Mouse (Mus musculus) MEL (cell line): ENCODE measurements at regions not wholly inside any gene's neighbourhood (a gene's known extent, or its start where the extent isn't known, plus 50 kb on each side); places are given as distances from the start of the nearest gene placed in this dataset.

Source experiments
- DNase-seq: peaks from one replicate; pipeline ENCODE4 v3.0.0; 2011; ENCODE audit warnings: low read depth, low spot score
- H3K27ac ChIP-seq: 2 replicates; pipeline ENCODE4 v1.5.1; 2012; ENCODE audit warnings: low read depth, mild to moderate bottlenecking, control low read depth, low read length, moderate library complexity; ENCODE audit not compliant: control insufficient read depth
- H3K27me3 ChIP-seq, 2 experiments: fragments of 150-350 bp in 1 of 2; sonication (generic) in 1 of 2; 2 replicates each; pipeline ENCODE4 v1.6.1; 2012; ENCODE audit warnings: low read length in 2 of 2, mild to moderate bottlenecking in 2 of 2, improper control_type of control experiment in 1 of 2, moderate library complexity in 1 of 2; ENCODE audit not compliant: insufficient read depth in 2 of 2, control insufficient read depth in 1 of 2
- H3K36me3 ChIP-seq, 2 experiments: 2 replicates each; pipeline ENCODE4 v1.6.1; 2012 to 2014; ENCODE audit warnings: low read length in 2 of 2, improper control_type of control experiment in 1 of 2, inconsistent platforms in 1 of 2, mild to moderate bottlenecking in 1 of 2; ENCODE audit not compliant: insufficient read depth in 2 of 2, control insufficient read depth in 1 of 2
- H3K4me1 ChIP-seq, 2 experiments: fragments of 150-350 bp in 1 of 2; sonication (generic) in 1 of 2; 2 replicates each; pipeline ENCODE4 v1.6.1; 2012; ENCODE audit warnings: low read length in 2 of 2, improper control_type of control experiment in 1 of 2, mild to moderate bottlenecking in 1 of 2; ENCODE audit not compliant: insufficient read depth in 2 of 2, control insufficient read depth in 1 of 2
- H3K4me3 ChIP-seq, 2 experiments: fragments of 150-350 bp in 1 of 2; sonication (generic) in 1 of 2; 2 replicates each; pipeline ENCODE4 v1.5.1; 2012; ENCODE audit warnings: low read depth in 2 of 2, low read length in 2 of 2, mild to moderate bottlenecking in 2 of 2, moderate library complexity in 2 of 2, control low read depth in 1 of 2, improper control_type of control experiment in 1 of 2; ENCODE audit not compliant: control insufficient read depth in 1 of 2, insufficient read depth in 1 of 2
- H3K79me2 ChIP-seq: 2 replicates; pipeline ENCODE4 v1.6.1; 2012; ENCODE audit warnings: mild to moderate bottlenecking, low read length, moderate library complexity; ENCODE audit not compliant: control insufficient read depth, poor library complexity, insufficient read depth
- H3K9ac ChIP-seq: 2 replicates; pipeline ENCODE4 v1.6.1; 2012; ENCODE audit warnings: low read depth, mild to moderate bottlenecking, control low read depth, low read length, moderate library complexity; ENCODE audit not compliant: control insufficient read depth, poor library complexity, severe bottlenecking
- H3K9me3 ChIP-seq: fragments of 150-350 bp; sonication (generic); replicated peaks from 2 replicates; pipeline ENCODE4 v1.6.1; 2012; ENCODE audit warnings: mild to moderate bottlenecking, low read length, improper control_type of control experiment, moderate library complexity; ENCODE audit not compliant: insufficient read depth
- CHD1 ChIP-seq: IDR thresholded peaks from 2 replicates; pipeline ENCODE4 v1.6.1; 2012; ENCODE audit warnings: low read depth, mild to moderate bottlenecking, inconsistent platforms, low read length, improper control_type of control experiment
- ELF1 ChIP-seq: IDR thresholded peaks from 2 replicates; pipeline ENCODE4 v1.6.1; 2014; ENCODE audit warnings: low read depth, mild to moderate bottlenecking, inconsistent platforms, low read length, improper control_type of control experiment, moderate library complexity
- EP300 ChIP-seq, 2 experiments: IDR thresholded peaks; 2 replicates each; pipeline ENCODE4 v1.6.1; 2011; ENCODE audit warnings: improper control_type of control experiment in 2 of 2, low read length in 2 of 2, low read depth in 1 of 2, mild to moderate bottlenecking in 1 of 2
- ETS1 ChIP-seq: IDR thresholded peaks from 2 replicates; pipeline ENCODE4 v1.6.1; 2012; ENCODE audit warnings: low read depth, mild to moderate bottlenecking, inconsistent platforms, low read length, improper control_type of control experiment, moderate library complexity
- GATA1 ChIP-seq: IDR thresholded peaks from 2 replicates; pipeline ENCODE4 v1.6.1; 2011; ENCODE audit warnings: low read depth, low read length, improper control_type of control experiment
- JUND ChIP-seq: IDR thresholded peaks from 2 replicates; pipeline ENCODE4 v1.6.1; 2011; ENCODE audit warnings: low read depth, mild to moderate bottlenecking, improper control_type of control experiment, low read length
- KAT2A ChIP-seq: conservative IDR thresholded peaks from 2 replicates; pipeline ENCODE4 v1.6.1; 2012; ENCODE audit warnings: low read depth, low read length, improper control_type of control experiment, inconsistent platforms
- MAFK ChIP-seq: IDR thresholded peaks from 2 replicates; pipeline ENCODE4 v1.6.1; 2011; ENCODE audit warnings: low read depth, mild to moderate bottlenecking, low read length, improper control_type of control experiment, borderline replicate concordance
- MAX ChIP-seq: IDR thresholded peaks from 2 replicates; pipeline ENCODE4 v1.6.1; 2011; ENCODE audit warnings: low read length, improper control_type of control experiment
- MEF2A ChIP-seq: IDR thresholded peaks from 2 replicates; pipeline ENCODE4 v1.6.1; 2014; ENCODE audit warnings: low read depth, mild to moderate bottlenecking, inconsistent platforms, low read length, improper control_type of control experiment; ENCODE audit not compliant: poor library complexity, insufficient replicate concordance, severe bottlenecking; ENCODE audit errors: extremely low read depth
- MXI1 ChIP-seq: IDR thresholded peaks from 2 replicates; pipeline ENCODE4 v1.6.1; 2011; ENCODE audit warnings: mild to moderate bottlenecking, low read depth, low read length, improper control_type of control experiment
- MYC ChIP-seq: IDR thresholded peaks from 2 replicates; pipeline ENCODE4 v1.6.1; 2011; ENCODE audit warnings: low read depth, mild to moderate bottlenecking, low read length, improper control_type of control experiment, moderate library complexity
- NELFE ChIP-seq: IDR thresholded peaks from 2 replicates; pipeline ENCODE4 v1.6.1; 2011; ENCODE audit warnings: low read depth, low read length, improper control_type of control experiment
- NRF1 ChIP-seq: IDR thresholded peaks from 2 replicates; pipeline ENCODE4 v1.6.1; 2014; ENCODE audit warnings: low read depth, mild to moderate bottlenecking, inconsistent platforms, low read length, improper control_type of control experiment, moderate library complexity; ENCODE audit not compliant: poor library complexity, insufficient read depth, severe bottlenecking
- RAD21 ChIP-seq: IDR thresholded peaks from 2 replicates; pipeline ENCODE4 v1.6.1; 2011; ENCODE audit warnings: mild to moderate bottlenecking, low read depth, low read length, improper control_type of control experiment
- RCOR1 ChIP-seq: IDR thresholded peaks from 2 replicates; pipeline ENCODE4 v1.6.1; 2012; ENCODE audit warnings: low read depth, mild to moderate bottlenecking, inconsistent platforms, low read length, improper control_type of control experiment
- TAL1 ChIP-seq: IDR thresholded peaks from 2 replicates; pipeline ENCODE4 v1.6.1; 2012; ENCODE audit warnings: mild to moderate bottlenecking, inconsistent platforms, low read length, moderate library complexity, mixed read lengths
- TBP ChIP-seq: IDR thresholded peaks from 2 replicates; pipeline ENCODE4 v1.8.0; 2011; ENCODE audit warnings: low read depth, low read length, improper control_type of control experiment
- TCF12 ChIP-seq: IDR thresholded peaks from 2 replicates; pipeline ENCODE4 v1.6.1; 2014; ENCODE audit warnings: low read depth, mild to moderate bottlenecking, inconsistent platforms, low read length, improper control_type of control experiment, moderate library complexity
- USF1 ChIP-seq: IDR thresholded peaks from 2 replicates; pipeline ENCODE4 v1.6.1; 2014; ENCODE audit warnings: low read depth, mild to moderate bottlenecking, inconsistent platforms, low read length, improper control_type of control experiment, moderate library complexity
- ZC3H11A ChIP-seq: IDR thresholded peaks from 2 replicates; pipeline ENCODE4 v1.6.1; 2012; ENCODE audit warnings: low read depth, mild to moderate bottlenecking, inconsistent platforms, low read length, improper control_type of control experiment
- ZKSCAN1 ChIP-seq: IDR thresholded peaks from 2 replicates; pipeline ENCODE4 v1.6.1; 2012; ENCODE audit warnings: low read depth, mild to moderate bottlenecking, inconsistent platforms, low read length, improper control_type of control experiment, moderate library complexity

DNA sequence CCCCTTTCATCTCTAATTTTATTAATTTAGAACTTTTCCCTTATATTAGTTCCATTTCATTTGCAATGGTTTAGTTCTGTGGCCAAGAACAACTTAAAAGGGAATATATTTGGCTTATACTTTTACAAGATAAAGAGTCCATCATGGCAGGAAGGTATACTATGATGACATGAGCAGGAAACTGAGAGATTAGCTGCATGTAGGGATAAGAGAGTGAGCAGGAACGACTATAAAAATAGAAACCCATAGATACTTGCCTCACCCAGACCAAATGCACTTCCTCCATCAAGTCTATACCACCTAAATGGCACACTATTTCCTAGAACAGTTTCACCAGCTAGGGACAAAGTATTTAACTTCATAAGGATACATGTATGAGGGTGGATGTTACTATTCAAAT is 752.2 kb upstream of the Pou3f4 start:
- peak; percentile 74 for DNase-seq
- peaks cover 5 to 9% of the 10 kb centered on the region in 2 experiments; a peak in 3 of 4 replicates for H3K4me1 ChIP-seq
- no peak overlapping the region for H3K27ac ChIP-seq
- TF ChIP-seq TAL1: 0 out of 2 replicates have a peak, but pooled peaks have one; percentile 22
- TF ChIP-seq MEF2A: peak; percentile 95; the same call in 1 of the 2 replicates
- peak; percentile 87 to 90 for TF ChIP-seq EP300 (IDR thresholded peaks at IDR 0.05; ENCODE audit: low read depth in 1 of 2, low read length in 2 of 2)
- no peak for TF ChIP-seq NRF1
- no peak for TF ChIP-seq KAT2A
- no peak for TF ChIP-seq NELFE
- TF ChIP-seq ETS1: peak; percentile 77
- peak; percentile 79 for TF ChIP-seq TCF12
- 0 out of 2 replicates have a peak, but pooled peaks have one; percentile 9 for TF ChIP-seq ZC3H11A
- peak; percentile 43; the same call in 1 of the 2 replicates for TF ChIP-seq ELF1
- TF ChIP-seq CHD1: no peak
- no peak; the same call in 1 of the 2 replicates for TF ChIP-seq RAD21
- no peak for TF ChIP-seq MXI1
- TF ChIP-seq MAFK: no peak; the same call in 1 of the 2 replicates
- peak; percentile 39; the same call in 1 of the 2 replicates for TF ChIP-seq RCOR1
- TF ChIP-seq MAX: no peak
- TF ChIP-seq GATA1: peak; percentile 76
- TF ChIP-seq ZKSCAN1: no peak
- TF ChIP-seq TBP: no peak
- TF ChIP-seq MYC: 0 out of 2 replicates have a peak, but pooled peaks have one; percentile 28
- TF ChIP-seq USF1: no peak
- no peaks in the 10 kb centered on the region for H3K9me3 ChIP-seq
- no peaks in the 10 kb centered on the region for H3K27me3 ChIP-seq
- H3K36me3 ChIP-seq: peaks cover 0 to 4% of the 10 kb centered on the region in 2 experiments; a peak in 2 of 4 replicates
- H3K4me3 ChIP-seq: no peak overlapping the region
- no peaks in the 10 kb centered on the region for H3K79me2 ChIP-seq
- H3K9ac ChIP-seq: no peak overlapping the region

- DNase-seq: no peak
- TF ChIP-seq TCF12: no peak
- TF ChIP-seq JUND: no peak
- H3K9ac ChIP-seq: no peak overlapping the region
- no peaks in the 10 kb centered on the region for H3K79me2 ChIP-seq
- H3K4me3 ChIP-seq: no peak overlapping the region
- H3K9me3 ChIP-seq: no peaks in the 10 kb centered on the region
- H3K27me3 ChIP-seq: no peaks in the 10 kb centered on the region
- H3K27ac ChIP-seq: no peak overlapping the region
- H3K36me3 ChIP-seq: no peaks in the 10 kb centered on the region
- H3K4me1 ChIP-seq: no peaks in the 10 kb centered on the region
Observed at GRCm38 (mm10) chrX:110076376-110076775, 737.7 kb upstream of the Pou3f4 start.
